Mouse (Mus musculus) hindbrain, postnatal 0 days (tissue): ENCODE data around the gene Pmpca. TPM values are rescaled to one million over a fixed set of nuclear protein-coding genes. Genes with fewer than 3 reads are reported as not detected.

Experiments
- ATAC-seq: fragments of 200-750 bp; cut with Nextera tagmentation; 2 replicates; pipeline ENCODE4 v1.8.0; 2017; ENCODE audit warnings: mild to moderate bottlenecking, moderate TSS enrichment, moderate library complexity
- DNase-seq: peaks from one replicate; pipeline ENCODE4 v3.0.0-alpha.2; 2015; ENCODE audit warnings: low spot score
- H3K27ac ChIP-seq: fragments of 300-500 bp; sonication (generic); 2 replicates; pipeline ENCODE4 v1.5.1; 2014; ENCODE audit warnings: mild to moderate bottlenecking
- H3K27me3 ChIP-seq: fragments of 300-500 bp; sonication (generic); 2 replicates; pipeline ENCODE4 v1.6.1; 2014; ENCODE audit warnings: low read length, mixed read lengths; ENCODE audit not compliant: insufficient read depth
- H3K36me3 ChIP-seq: fragments of 300-500 bp; sonication (generic); 2 replicates; pipeline ENCODE4 v1.6.1; 2014; ENCODE audit warnings: low read length, mixed read lengths; ENCODE audit not compliant: insufficient read depth
- H3K4me1 ChIP-seq: fragments of 300-500 bp; sonication (generic); 2 replicates; pipeline ENCODE4 v1.6.1; 2014; ENCODE audit warnings: antibody characterized with exemption, low read length, mixed read lengths; ENCODE audit not compliant: insufficient read depth
- H3K4me2 ChIP-seq: fragments of 300-500 bp; sonication (generic); 2 replicates; pipeline ENCODE4 v1.6.1; 2014; ENCODE audit warnings: low read depth, mild to moderate bottlenecking, low read length, moderate library complexity, mixed read lengths
- H3K4me3 ChIP-seq: fragments of 300-500 bp; sonication (generic); 2 replicates; pipeline ENCODE4 v1.5.1; 2014; ENCODE audit warnings: low read length
- H3K9ac ChIP-seq: fragments of 300-500 bp; sonication (generic); replicated peaks from 2 replicates; pipeline ENCODE4 v1.6.1; 2014; ENCODE audit warnings: mild to moderate bottlenecking, low read length, moderate library complexity, mixed read lengths
- H3K9me3 ChIP-seq: fragments of 300-500 bp; sonication (generic); 2 replicates; pipeline ENCODE4 v1.6.1; 2016; ENCODE audit warnings: low read length, mixed read lengths
- CTCF ChIP-seq: IDR thresholded peaks from 2 replicates; pipeline ENCODE4 v1.5.1; 2016; ENCODE audit warnings: antibody characterized with exemption, control low read depth, low read depth
- WGBS: fragments of 180-500 bp; shearing (Covaris S2); extraction: QIAGEN DNeasy Blood & Tissue Kit; methylation state at CpG from one replicate; pipeline ENCODE4 v1.1.7; 2014; 5-methylcytosine and 5-hydroxymethylcytosine counted together
- polyA plus RNA-seq: library from polyadenylated mRNA; unstranded; fragments of >200 nt; fragmentation: Nextera tagmentation; extraction: Ambion mirVana; gene quantifications from 2 replicates; pipeline ENCODE4 v1.2.1, GENCODE M21; 2015
- total RNA-seq: library from RNA; depleted of rRNA; stranded (reverse); fragments of >200 nt; gene quantifications from 2 replicates; pipeline ENCODE4 v1.2.3, GENCODE M21; 2014

The Pmpca gene
- total and polyA plus RNA-seq, 2 experiments from 2014 or later: 68.5 to 94.9 TPM

- H3K4me1 ChIP-seq: no peaks in the 10 kb centered on the region
- H3K27me3 ChIP-seq: no peaks in the 10 kb centered on the region
- ATAC-seq (no peak), DNase-seq (no peak)
- no peak overlapping the region for H3K4me2 ChIP-seq
- peaks cover 66% of the 10 kb centered on the region for H3K36me3 ChIP-seq
- WGBS: 76% methylated on average over 1 of the region's 1 CpGs
- no peak overlapping the region for H3K9ac ChIP-seq
- no peak for TF ChIP-seq CTCF
- no peak overlapping the region for H3K27ac ChIP-seq
- no peaks in the 10 kb centered on the region for H3K9me3 ChIP-seq
- H3K4me3 ChIP-seq: no peak overlapping the region
Measured at GRCm38 (mm10) chr2:26423086-26423485, 33.9 kb downstream of the Pmpca start.

- peaks cover 81% of the 10 kb centered on the region for H3K36me3 ChIP-seq
- DNase-seq: no peak
- H3K27me3 ChIP-seq: no peaks in the 10 kb centered on the region
- H3K9ac ChIP-seq: no peak overlapping the region
- ATAC-seq: no peak
- WGBS: 96% methylated on average over 2 of the region's 2 CpGs
- no peak for TF ChIP-seq CTCF
- H3K4me1 ChIP-seq: no peaks in the 10 kb centered on the region
- H3K9me3 ChIP-seq: no peaks in the 10 kb centered on the region
- no peak overlapping the region for H3K27ac ChIP-seq
- H3K4me3 ChIP-seq: no peak overlapping the region
- no peak overlapping the region for H3K4me2 ChIP-seq
Measured at GRCm38 (mm10) chr2:26424541-26424940, 35.4 kb downstream of the Pmpca start.

GRCm38 (mm10) chr2:26429851-26430250 is 40.7 kb downstream of the Pmpca start:
- Histone ChIP-seq H3K27me3 (no peaks in the 10 kb centered on the region), H3K36me3 (peaks cover 81% of the 10 kb centered on the region), H3K9ac (no peak overlapping the region), H3K27ac (no peak overlapping the region), H3K4me3 (no peak overlapping the region), H3K4me1 (no peaks in the 10 kb centered on the region), H3K4me2 (no peak overlapping the region), H3K9me3 (no peaks in the 10 kb centered on the region)
- 73% methylated on average over 5 of the region's 5 CpGs for WGBS
- DNase-seq (no peak), ATAC-seq (no peak)
- no peak for TF ChIP-seq CTCF

- H3K36me3 ChIP-seq: peaks cover 62% of the 10 kb centered on the region
- WGBS: 91% methylated on average over 7 of the region's 7 CpGs
- no peak for ATAC-seq
Measured at GRCm38 (mm10) chr2:26434791-26435572, 45.8 kb downstream of the Pmpca start.

GRCm38 (mm10) chr2:26437221-26437620 is 48.1 kb downstream of the Pmpca start:
- DNase-seq (no peak), ATAC-seq (no peak)
- Histone ChIP-seq H3K4me2 (no peak overlapping the region), H3K27me3 (no peaks in the 10 kb centered on the region), H3K36me3 (peaks cover 64% of the 10 kb centered on the region), H3K9me3 (no peaks in the 10 kb centered on the region), H3K9ac (no peak overlapping the region), H3K27ac (no peak overlapping the region), H3K4me1 (no peaks in the 10 kb centered on the region), H3K4me3 (no peak overlapping the region)
- WGBS: 72% methylated on average over 4 of the region's 4 CpGs
- no peak for TF ChIP-seq CTCF

More at GRCm38 (mm10) chr2:26434791-26435572, 45.8 kb downstream of the Pmpca start:
- H3K27me3 ChIP-seq: no peaks in the 10 kb centered on the region
- DNase-seq: no peak
- no peak overlapping the region for H3K27ac ChIP-seq
- H3K9me3 ChIP-seq: no peaks in the 10 kb centered on the region
- H3K4me1 ChIP-seq: no peaks in the 10 kb centered on the region
- no peak for TF ChIP-seq CTCF
- H3K4me3 ChIP-seq: no peak overlapping the region
- H3K9ac ChIP-seq: no peak overlapping the region
- H3K4me2 ChIP-seq: no peak overlapping the region

- ATAC-seq (no peak), DNase-seq (no peak)
- TF ChIP-seq CTCF: no peak
- Histone ChIP-seq H3K9ac (no peak overlapping the region), H3K9me3 (no peaks in the 10 kb centered on the region), H3K4me2 (no peak overlapping the region), H3K36me3 (peaks cover 53% of the 10 kb centered on the region), H3K27me3 (no peaks in the 10 kb centered on the region), H3K27ac (no peak overlapping the region), H3K4me3 (no peak overlapping the region), H3K4me1 (peaks cover 1% of the 10 kb centered on the region; the same call in 1 of the 2 replicates)
- 75% methylated on average over 7 of the region's 7 CpGs for WGBS
Measured at GRCm38 (mm10) chr2:26438373-26438772, 49.2 kb downstream of the Pmpca start.

GRCm38 (mm10) chr2:26439671-26440070 is 50.5 kb downstream of the Pmpca start:
- Histone ChIP-seq H3K27ac (no peak overlapping the region), H3K9ac (no peak overlapping the region), H3K36me3 (peaks cover 45% of the 10 kb centered on the region), H3K4me3 (no peak overlapping the region), H3K9me3 (no peaks in the 10 kb centered on the region), H3K4me1 (peaks cover 11% of the 10 kb centered on the region), H3K27me3 (no peaks in the 10 kb centered on the region), H3K4me2 (no peak overlapping the region)
- 93% methylated on average over 6 of the region's 6 CpGs for WGBS
- no peak for DNase-seq
- TF ChIP-seq CTCF: no peak
- no peak for ATAC-seq
